Mouse (Mus musculus): ENCODE data around the gene Gzf1. TPM values are rescaled to one million over a fixed set of nuclear protein-coding genes. Genes with fewer than 3 reads are reported as not detected.

Gene Gzf1
- polyA plus RNA-seq, 1 experiment = 12.7 TPM

GRCm38 (mm10) chr2:148672199-148673096 lies 8.4 kb upstream of the Gzf1 start, which contains the start of gene Nxt1:
Gene Nxt1, plus strand, starts transcription at chr2:148672601.
- no peak for TF ChIP-seq REST (IDR thresholded peaks at IDR 0.05; ENCODE audit: insufficient read depth, insufficient read length)
- no peak for TF ChIP-seq TCF3 (IDR thresholded peaks at IDR 0.05; ENCODE audit: insufficient read length, low read depth)
- peak; percentile 68 for TF ChIP-seq POLR2A (IDR thresholded peaks at IDR 0.05; ENCODE audit: insufficient read length, low read depth)
- TF ChIP-seq USF1 (IDR thresholded peaks at IDR 0.05; ENCODE audit: low read depth) = no peak
- peak; percentile 81 for TF ChIP-seq SRF (IDR thresholded peaks at IDR 0.05; ENCODE audit: control insufficient read depth, insufficient read length, low read depth)
- no peak for TF ChIP-seq TCF12 (IDR thresholded peaks at IDR 0.05; ENCODE audit: insufficient read depth, poor library complexity, severe bottlenecking)
- H3K4me2 ChIP-seq (ENCODE audit: low read depth) = peak within 1 kb of the TSS; percentile 99
- no peaks in the 10 kb centered on the region for H3K27me3 ChIP-seq (ENCODE audit: control insufficient read depth, insufficient read depth, insufficient read length)
- peaks cover 20% of the 10 kb centered on the region for H3K36me3 ChIP-seq (ENCODE audit: control insufficient read depth, insufficient read depth)
- peaks cover 35% of the 10 kb centered on the region for H3K79me2 ChIP-seq (ENCODE audit: control insufficient read depth, insufficient read depth)
- peak within 1 kb of the TSS; percentile 56 for H3ac ChIP-seq (ENCODE audit: control insufficient read depth, insufficient read length)
- H3K4me3 ChIP-seq = peak within 1 kb of the TSS; percentile 84

GRCm38 (mm10) chr2:148677801-148678200 lies 3.0 kb upstream of the Gzf1 start:
- Histone ChIP-seq H3K4me3 (no peak overlapping the region), H3K4me2 (ENCODE audit: low read depth) (no peak overlapping the region), H3K27me3 (ENCODE audit: control insufficient read depth, insufficient read depth, insufficient read length) (no peaks in the 10 kb centered on the region), H3ac (ENCODE audit: control insufficient read depth, insufficient read length) (no peak overlapping the region), H3K79me2 (ENCODE audit: control insufficient read depth, insufficient read depth) (peaks cover 47% of the 10 kb centered on the region), H3K36me3 (ENCODE audit: control insufficient read depth, insufficient read depth) (peaks cover 24% of the 10 kb centered on the region)
- TF ChIP-seq POLR2AphosphoS2 (IDR thresholded peaks at IDR 0.05; ENCODE audit: insufficient read length, low read depth) = peak; percentile 18
- no peak for TF ChIP-seq MAX (IDR thresholded peaks at IDR 0.05; ENCODE audit: low read depth)

DNA sequence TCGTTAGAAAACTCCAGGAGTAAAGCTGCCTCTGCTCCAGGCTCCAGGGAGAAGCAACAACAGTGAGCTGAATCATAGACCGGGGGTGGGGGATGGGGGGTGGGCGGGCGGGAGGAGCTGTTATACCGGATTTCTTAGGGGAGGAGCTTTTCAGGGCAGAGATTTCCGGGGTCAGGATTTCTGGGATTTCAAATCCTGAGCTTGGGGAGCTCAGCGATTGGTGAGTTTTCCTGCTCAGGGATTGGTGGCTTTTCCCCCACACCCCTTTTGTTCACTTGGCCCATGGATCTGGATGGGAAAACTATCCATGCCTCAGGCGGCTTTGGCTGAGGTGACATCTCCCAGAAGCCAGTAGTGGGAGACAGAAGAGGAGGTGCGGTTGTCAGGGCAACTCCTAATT lies 1.5 kb upstream of the Gzf1 start:
- Histone ChIP-seq H3K4me3 (peak overlapping the region; percentile 93), H3K36me3 (ENCODE audit: control insufficient read depth, insufficient read depth) (peaks cover 27% of the 10 kb centered on the region), H3ac (ENCODE audit: control insufficient read depth, insufficient read length) (no peak overlapping the region), H3K79me2 (ENCODE audit: control insufficient read depth, insufficient read depth) (peaks cover 41% of the 10 kb centered on the region), H3K4me2 (ENCODE audit: low read depth) (peak overlapping the region; percentile 91), H3K27me3 (ENCODE audit: control insufficient read depth, insufficient read depth, insufficient read length) (no peaks in the 10 kb centered on the region)
- TF ChIP-seq POLR2A (IDR thresholded peaks at IDR 0.05; ENCODE audit: insufficient read length, low read depth) = peak; percentile 65
- TF ChIP-seq POLR2AphosphoS2 (IDR thresholded peaks at IDR 0.05; ENCODE audit: insufficient read length, low read depth) = peak; percentile 44
- TF ChIP-seq SRF (IDR thresholded peaks at IDR 0.05; ENCODE audit: control insufficient read depth, insufficient read length, low read depth) = no peak

- H3ac ChIP-seq (ENCODE audit: control insufficient read depth, insufficient read length) = peak overlapping the region; percentile 12
These were observed 653 bp downstream of the Gzf1 start for GRCm38 (mm10) chr2:148681461-148681891.

GRCm38 (mm10) chr2:148683031-148683430 lies 2.2 kb downstream of the Gzf1 start:
- peak overlapping the region; percentile 99 for H3K4me2 ChIP-seq (ENCODE audit: low read depth)

More at GRCm38 (mm10) chr2:148681461-148681891, 653 bp downstream of the Gzf1 start:
- Histone ChIP-seq H3K79me2 (ENCODE audit: control insufficient read depth, insufficient read depth) (peaks cover 34% of the 10 kb centered on the region), H3K36me3 (ENCODE audit: control insufficient read depth, insufficient read depth) (peaks cover 36% of the 10 kb centered on the region), H3K27me3 (ENCODE audit: control insufficient read depth, insufficient read depth, insufficient read length) (no peaks in the 10 kb centered on the region), H3K4me3 (peak overlapping the region; percentile 93), H3K4me2 (ENCODE audit: low read depth) (peak overlapping the region; percentile 99)
- peak in 2 of 3 experiments; percentile 54 to 76 for TF ChIP-seq MYOG (IDR thresholded peaks at IDR 0.05; ENCODE audit: control insufficient read depth in 1 of 3, insufficient read depth in 1 of 3, insufficient read length in 2 of 3, low read depth in 2 of 3)
- peak; percentile 61 to 93 (median 87) for TF ChIP-seq MYOD1 (IDR thresholded peaks at IDR 0.05; ENCODE audit: control insufficient read depth in 1 of 3, insufficient read length in 2 of 3, low read depth in 2 of 3)
- TF ChIP-seq E2F4 (IDR thresholded peaks at IDR 0.05; ENCODE audit: insufficient read depth) = no peak
- TF ChIP-seq MAX (IDR thresholded peaks at IDR 0.05; ENCODE audit: low read depth) = no peak
- no peak for TF ChIP-seq TCF3 (IDR thresholded peaks at IDR 0.05; ENCODE audit: insufficient read length, low read depth)

More at GRCm38 (mm10) chr2:148683031-148683430, 2.2 kb downstream of the Gzf1 start:
- Histone ChIP-seq H3K27me3 (ENCODE audit: control insufficient read depth, insufficient read depth, insufficient read length) (no peaks in the 10 kb centered on the region), H3ac (ENCODE audit: control insufficient read depth, insufficient read length) (no peak overlapping the region), H3K36me3 (ENCODE audit: control insufficient read depth, insufficient read depth) (peaks cover 32% of the 10 kb centered on the region), H3K79me2 (ENCODE audit: control insufficient read depth, insufficient read depth) (peaks cover 33% of the 10 kb centered on the region), H3K4me3 (no peak overlapping the region)
- TF ChIP-seq E2F4 (IDR thresholded peaks at IDR 0.05; ENCODE audit: insufficient read depth) (no peak), REST (IDR thresholded peaks at IDR 0.05; ENCODE audit: insufficient read depth, insufficient read length) (no peak), USF1 (IDR thresholded peaks at IDR 0.05; ENCODE audit: low read depth) (no peak), MYOG (IDR thresholded peaks at IDR 0.05; ENCODE audit: control insufficient read depth in 1 of 3, insufficient read depth in 1 of 3, insufficient read length in 2 of 3, low read depth in 2 of 3) (no peak), TCF12 (IDR thresholded peaks at IDR 0.05; ENCODE audit: insufficient read depth, poor library complexity, severe bottlenecking) (no peak), MAX (IDR thresholded peaks at IDR 0.05; ENCODE audit: low read depth) (no peak), SRF (IDR thresholded peaks at IDR 0.05; ENCODE audit: control insufficient read depth, insufficient read length, low read depth) (no peak), POLR2AphosphoS2 (IDR thresholded peaks at IDR 0.05; ENCODE audit: insufficient read length, low read depth) (no peak), CEBPB (IDR thresholded peaks at IDR 0.05; ENCODE audit: insufficient read depth, poor library complexity, severe bottlenecking) (no peak), MYOD1 (IDR thresholded peaks at IDR 0.05; ENCODE audit: control insufficient read depth in 1 of 3, insufficient read length in 2 of 3, low read depth in 2 of 3) (no peak), POLR2A (IDR thresholded peaks at IDR 0.05; ENCODE audit: insufficient read length, low read depth) (no peak), TCF3 (IDR thresholded peaks at IDR 0.05; ENCODE audit: insufficient read length, low read depth) (no peak)
